Mouse (Mus musculus) heart, adult 2 months (tissue): ENCODE results near the gene Hdgf. TPM values are rescaled to one million over a fixed set of nuclear protein-coding genes. Genes with fewer than 3 reads are reported as not detected.

Experiments used
- DNase-seq, 2 experiments: peaks; one replicate each; pipeline ENCODE4 v3.0.0; 2021
- H3K27ac ChIP-seq: fragments of 200-600 bp; 2 replicates; pipeline ENCODE4 v1.8.1; 2022
- H3K27me3 ChIP-seq: fragments of 200-500 bp; 2 replicates; pipeline ENCODE4 v1.6.1; 2012; ENCODE audit warnings: mild to moderate bottlenecking, low read length, inconsistent platforms, mixed read lengths; ENCODE audit not compliant: control insufficient read depth, insufficient read depth
- H3K36me3 ChIP-seq: fragments of 200-500 bp; 2 replicates; pipeline ENCODE4 v1.6.1; 2012; ENCODE audit warnings: low read length, inconsistent platforms; ENCODE audit not compliant: control insufficient read depth, insufficient read depth
- H3K4me1 ChIP-seq: fragments of 200-500 bp; 2 replicates; pipeline ENCODE4 v1.6.1; 2011; ENCODE audit warnings: low read length; ENCODE audit not compliant: control insufficient read depth, insufficient read depth
- H3K4me3 ChIP-seq: fragments of 200-600 bp; 2 replicates; pipeline ENCODE4 v1.8.1; 2022
- H3K79me2 ChIP-seq: fragments of 200-500 bp; replicated peaks from 2 replicates; pipeline ENCODE4 v1.6.1; 2012; ENCODE audit warnings: mild to moderate bottlenecking, inconsistent platforms, low read length, moderate library complexity, mixed read lengths; ENCODE audit not compliant: control insufficient read depth, insufficient read depth
- H3K9ac ChIP-seq: fragments of 200-500 bp; 2 replicates; pipeline ENCODE4 v1.6.1; 2012; ENCODE audit warnings: low read depth, mild to moderate bottlenecking, control low read depth, inconsistent platforms, low read length, mixed read lengths
- CTCF ChIP-seq: fragments of 200-600 bp; IDR thresholded peaks from 2 replicates; pipeline ENCODE4 v1.8.1; 2022; ENCODE audit warnings: antibody characterized with exemption, mild to moderate bottlenecking, moderate library complexity
- EP300 ChIP-seq: fragments of 200-500 bp; IDR thresholded peaks from 2 replicates; pipeline ENCODE4 v1.6.1; 2011; ENCODE audit warnings: low read depth, low read length, control low read depth; ENCODE audit not compliant: insufficient read depth
- POLR2A ChIP-seq: fragments of 200-500 bp; IDR thresholded peaks from 2 replicates; pipeline ENCODE4 v1.6.1; 2011; ENCODE audit warnings: mild to moderate bottlenecking, low read depth, low read length, control low read depth; ENCODE audit not compliant: insufficient read depth
- WGBS: fragments of 180-500 bp; shearing (Covaris S2); methylation state at CpG from one replicate; pipeline ENCODE4 v1.1.7; 2018; 5-methylcytosine and 5-hydroxymethylcytosine counted together
- intact Hi-C: fragments of 180-260 bp; cut with DNase I; formaldehyde crosslinking; loops from one replicate; pipeline ENCODE4 v1.15.1; 2025
- polyA plus RNA-seq: library from polyadenylated mRNA; depleted of rRNA; stranded (reverse); fragments of >200 nt; gene quantifications from 2 replicates; pipeline ENCODE4 v1.2.3, GENCODE M21; 2012
- total RNA-seq, 2 experiments: library from RNA; stranded (reverse); gene quantifications; 2 replicates each; pipeline ENCODE4 v1.2.3; 2021

Gene Hdgf
- total and polyA plus RNA-seq, 3 experiments, result 61.6 to 125 (median 106) TPM

- intact Hi-C loops, result no loop called here
- TF ChIP-seq POLR2A (no peak), CTCF (0 out of 2 replicates have a peak, but pooled peaks have one; percentile 18)
- 55% methylated on average over 9 of the region's 9 CpGs for WGBS
- 0 out of 2 replicates have a peak, but pooled peaks cover 2% of the 10 kb centered on the region for H3K36me3 ChIP-seq
- no peak overlapping the region for H3K9ac ChIP-seq
- H3K27me3 ChIP-seq, result no peaks in the 10 kb centered on the region
- DNase-seq, result no peak
- H3K27ac ChIP-seq, result peak overlapping the region; percentile 85; the same call in 1 of the 2 replicates
- peak overlapping the region; percentile 82 for H3K4me3 ChIP-seq
- H3K79me2 ChIP-seq, result no peaks in the 10 kb centered on the region
- H3K4me1 ChIP-seq, result no peaks in the 10 kb centered on the region
Observed at GRCm38 (mm10) chr3:87920270-87920943, 14.3 kb downstream of the Hdgf start.

- no peak for DNase-seq
- Histone ChIP-seq H3K27ac (no peak overlapping the region), H3K4me1 (no peaks in the 10 kb centered on the region), H3K4me3 (no peak overlapping the region), H3K79me2 (peaks cover 1% of the 10 kb centered on the region; the same call in 1 of the 2 replicates), H3K9ac (no peak overlapping the region), H3K27me3 (no peaks in the 10 kb centered on the region), H3K36me3 (0 out of 2 replicates have a peak, but pooled peaks cover 2% of the 10 kb centered on the region)
- TF ChIP-seq POLR2A (no peak), CTCF (no peak), EP300 (no peak)
- intact Hi-C loops, result no loop called here
- WGBS, result 77% methylated on average over 7 of the region's 7 CpGs
Observed at GRCm38 (mm10) chr3:87924996-87925395, 18.9 kb downstream of the Hdgf start.

- Histone ChIP-seq H3K27me3 (no peaks in the 10 kb centered on the region), H3K9ac (no peak overlapping the region), H3K4me1 (peaks cover 2% of the 10 kb centered on the region; the same call in 1 of the 2 replicates), H3K27ac (no peak overlapping the region), H3K36me3 (peaks cover 3% of the 10 kb centered on the region; the same call in 1 of the 2 replicates), H3K4me3 (no peak overlapping the region), H3K79me2 (peaks cover 1% of the 10 kb centered on the region; the same call in 1 of the 2 replicates)
- intact Hi-C loops, result no loop called here
- TF ChIP-seq POLR2A (no peak), EP300 (no peak), CTCF (no peak)
- WGBS, result 95% methylated on average over 5 of the region's 5 CpGs
- no peak for DNase-seq
Observed at GRCm38 (mm10) chr3:87927452-87927851, 21.3 kb downstream of the Hdgf start.

GRCm38 (mm10) chr3:87929341-87930077 lies 23.4 kb downstream of the Hdgf start:
- H3K79me2 ChIP-seq, result peaks cover 1% of the 10 kb centered on the region; the same call in 1 of the 2 replicates
- intact Hi-C loops, result loop anchor here (1.0 kb wide), 1 partner anchor 43 kb away; no protein-coding TSS in a partner anchor
- peak overlapping the region; percentile 87 for H3K27ac ChIP-seq
- H3K4me3 ChIP-seq, result peak overlapping the region; percentile 60
- H3K9ac ChIP-seq, result peak overlapping the region; percentile 79
- no peak for TF ChIP-seq EP300
- TF ChIP-seq POLR2A, result no peak
- TF ChIP-seq CTCF, result no peak
- peaks cover 3% of the 10 kb centered on the region for H3K36me3 ChIP-seq
- H3K4me1 ChIP-seq, result peaks cover 2% of the 10 kb centered on the region; the same call in 1 of the 2 replicates
- no peaks in the 10 kb centered on the region for H3K27me3 ChIP-seq
- no peak for DNase-seq
- whole genome bisulfite sequencing, result 3% methylated on average over 26 of the region's 26 CpGs

GRCm38 (mm10) chr3:87930078-87930795 lies 24.1 kb downstream of the Hdgf start, which contains the start of the genes Isg20l2 and Rrnad1:
Gene Isg20l2, plus strand, starts transcription at chr3:87930314.
Gene Rrnad1, minus strand, starts transcription at chr3:87930717.
- Histone ChIP-seq H3K4me1 (peaks cover 2% of the 10 kb centered on the region; the same call in 1 of the 2 replicates), H3K4me3 (peak within 1 kb of the TSS; percentile 60), H3K27me3 (no peaks in the 10 kb centered on the region), H3K9ac (peak within 1 kb of the TSS; percentile 79), H3K79me2 (peaks cover 1% of the 10 kb centered on the region; the same call in 1 of the 2 replicates), H3K27ac (peak within 1 kb of the TSS; percentile 87), H3K36me3 (peaks cover 3% of the 10 kb centered on the region)
- intact Hi-C loops, result loop anchor here (1.0 kb wide), 1 partner anchor 44 kb away; no protein-coding TSS in a partner anchor
- under 1% methylated on average over 67 of the region's 78 CpGs for WGBS
- peak; percentile 97 to 98 for DNase-seq
- TF ChIP-seq CTCF, result peak; percentile 77
- peak; percentile 90 for TF ChIP-seq POLR2A
- TF ChIP-seq EP300, result peak; percentile 85
